Mouse (Mus musculus) erythroblast, embryonic 14.5 days (primary cell): ENCODE measurements at regions not wholly inside any gene's neighbourhood (a gene's known extent, or its start where the extent isn't known, plus 50 kb on each side); places are given as distances from the start of the nearest gene placed in this dataset.

ENCODE experiments used
- GATA1 ChIP-seq: IDR thresholded peaks from 2 replicates; pipeline ENCODE4 v1.6.1; 2012; ENCODE audit warnings: low read length, inconsistent platforms, mixed read lengths
- TAL1 ChIP-seq: IDR thresholded peaks from 3 replicates; pipeline ENCODE4 v1.6.1; 2012; ENCODE audit warnings: low read length, inconsistent platforms, mixed read lengths

DNA sequence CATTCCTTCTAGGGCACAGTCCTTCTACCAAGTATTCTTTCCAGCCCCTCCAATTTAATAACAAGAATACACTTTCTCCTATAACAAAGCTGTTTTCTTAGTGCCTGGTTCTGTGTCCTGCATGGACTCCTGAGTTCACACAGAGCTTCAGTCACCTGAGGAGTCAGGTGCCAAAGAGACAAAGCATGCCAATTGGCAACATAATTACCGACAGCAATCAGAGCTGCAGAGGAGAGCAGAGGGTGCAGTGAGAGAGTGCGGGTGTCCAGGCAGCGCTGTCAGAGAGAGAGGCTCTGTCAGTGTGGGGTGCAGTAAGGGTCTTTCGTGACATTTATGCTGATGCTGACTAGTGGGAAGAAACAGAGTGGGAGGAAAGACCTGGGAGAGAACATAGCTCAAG lies 807.2 kb upstream of the Car8 start:
- TF ChIP-seq GATA1 (no peak), TAL1 (no peak)
